Mouse (Mus musculus): ENCODE results near the gene Arhgap21.

Gene Arhgap21

GRCm38 (mm10) chr2:20966176-20967100, 2.2 kb downstream of the Arhgap21 start:
- ATAC-seq (ENCODE audit: low TSS enrichment) = no peak

GRCm38 (mm10) chr2:20965361-20965760, 3.3 kb downstream of the Arhgap21 start:
- no peak for ATAC-seq (ENCODE audit: low TSS enrichment)

GRCm38 (mm10) chr2:20964461-20964860, 4.2 kb downstream of the Arhgap21 start:
- ATAC-seq (ENCODE audit: low TSS enrichment) = no peak

GRCm38 (mm10) chr2:20963226-20963805, 5.4 kb downstream of the Arhgap21 start:
- no peak for ATAC-seq (ENCODE audit: low TSS enrichment)

- peak; percentile 54 for ATAC-seq (ENCODE audit: low TSS enrichment)
Measured at GRCm38 (mm10) chr2:20962284-20962683, 6.4 kb downstream of the Arhgap21 start.

GRCm38 (mm10) chr2:20961825-20962224, 6.9 kb downstream of the Arhgap21 start:
- no peak for ATAC-seq (ENCODE audit: low TSS enrichment)

GRCm38 (mm10) chr2:20961295-20961694, 7.4 kb downstream of the Arhgap21 start:
- ATAC-seq (ENCODE audit: low TSS enrichment) = no peak

- no peak for ATAC-seq (ENCODE audit: low TSS enrichment)
Measured at GRCm38 (mm10) chr2:20960668-20961035, 8.0 kb downstream of the Arhgap21 start.

GRCm38 (mm10) chr2:20959906-20960667, 8.6 kb downstream of the Arhgap21 start:
- ATAC-seq (ENCODE audit: low TSS enrichment) = peak; percentile 26; the same call in 1 of the 2 replicates

- no peak for ATAC-seq (ENCODE audit: low TSS enrichment)
Measured at GRCm38 (mm10) chr2:20959045-20959444, 9.6 kb downstream of the Arhgap21 start.

- ATAC-seq (ENCODE audit: low TSS enrichment) = no peak
Measured at GRCm38 (mm10) chr2:20957995-20958394, 10.7 kb downstream of the Arhgap21 start.

GRCm38 (mm10) chr2:20956716-20957115, 12.0 kb downstream of the Arhgap21 start:
- no peak for ATAC-seq (ENCODE audit: low TSS enrichment)

GRCm38 (mm10) chr2:20955996-20956395, 12.7 kb downstream of the Arhgap21 start:
- ATAC-seq (ENCODE audit: low TSS enrichment) = peak; percentile 38

GRCm38 (mm10) chr2:20955376-20955775, 13.3 kb downstream of the Arhgap21 start:
- peak; percentile 34; the same call in 1 of the 2 replicates for ATAC-seq (ENCODE audit: low TSS enrichment)

- no peak for ATAC-seq (ENCODE audit: low TSS enrichment)
Measured at GRCm38 (mm10) chr2:20952716-20953115, 16.0 kb downstream of the Arhgap21 start.

GRCm38 (mm10) chr2:20949168-20949567, 19.5 kb downstream of the Arhgap21 start:
- ATAC-seq (ENCODE audit: low TSS enrichment) = no peak

GRCm38 (mm10) chr2:20947036-20947435, 21.6 kb downstream of the Arhgap21 start:
- no peak for ATAC-seq (ENCODE audit: low TSS enrichment)

GRCm38 (mm10) chr2:20945596-20945995, 23.1 kb downstream of the Arhgap21 start:
- no peak for ATAC-seq (ENCODE audit: low TSS enrichment)

GRCm38 (mm10) chr2:20943730-20944454, 24.8 kb downstream of the Arhgap21 start:
- 0 out of 2 replicates have a peak, but pooled peaks have one; percentile 22 for ATAC-seq (ENCODE audit: low TSS enrichment)

GRCm38 (mm10) chr2:20943222-20943621, 25.5 kb downstream of the Arhgap21 start:
- peak; percentile 97 for ATAC-seq (ENCODE audit: low TSS enrichment)

GRCm38 (mm10) chr2:20942434-20943198, 26.1 kb downstream of the Arhgap21 start:
- no peak for ATAC-seq (ENCODE audit: low TSS enrichment)
